Mouse (Mus musculus) heart, embryonic 11.5 days (tissue): ENCODE results near the gene Pex13. TPM values are rescaled to one million over a fixed set of nuclear protein-coding genes. Genes with fewer than 3 reads are reported as not detected.

Experiments used
- ATAC-seq: fragments of 200-750 bp; cut with Nextera tagmentation; replicated peaks from 2 replicates; pipeline ENCODE4 v1.8.0; 2017; ENCODE audit warnings: moderate library complexity; ENCODE audit not compliant: insufficient number of reproducible peaks, low FRiP score, low TSS enrichment
- H3K27ac ChIP-seq: fragments of 300-500 bp; sonication (generic); 2 replicates; pipeline ENCODE4 v1.5.1; 2014; ENCODE audit warnings: mild to moderate bottlenecking, low read depth, low read length
- H3K27me3 ChIP-seq: fragments of 300-500 bp; sonication (generic); 2 replicates; pipeline ENCODE4 v1.6.1; 2014; ENCODE audit warnings: mild to moderate bottlenecking, low read length, mixed read lengths; ENCODE audit not compliant: control insufficient read depth, insufficient read depth
- H3K36me3 ChIP-seq: fragments of 300-500 bp; sonication (generic); 2 replicates; pipeline ENCODE4 v1.6.1; 2014; ENCODE audit warnings: mild to moderate bottlenecking, low read length, moderate library complexity, mixed read lengths; ENCODE audit not compliant: control insufficient read depth, insufficient read depth
- H3K4me1 ChIP-seq: fragments of 300-500 bp; sonication (generic); 2 replicates; pipeline ENCODE4 v1.6.1; 2014; ENCODE audit warnings: low read length; ENCODE audit not compliant: control insufficient read depth, insufficient read depth
- H3K4me2 ChIP-seq: fragments of 300-500 bp; sonication (generic); 2 replicates; pipeline ENCODE4 v1.6.1; 2014; ENCODE audit warnings: mild to moderate bottlenecking, moderate library complexity
- H3K4me3 ChIP-seq: fragments of 300-500 bp; sonication (generic); 2 replicates; pipeline ENCODE4 v1.5.1; 2014; ENCODE audit warnings: low read depth, low read length
- H3K9ac ChIP-seq: fragments of 300-500 bp; sonication (generic); 2 replicates; pipeline ENCODE4 v1.6.1; 2014; ENCODE audit warnings: mild to moderate bottlenecking, low read depth, low read length, moderate library complexity
- H3K9me3 ChIP-seq: fragments of 300-500 bp; sonication (generic); replicated peaks from 2 replicates; pipeline ENCODE4 v1.6.1; 2016; ENCODE audit warnings: low read length; ENCODE audit not compliant: control insufficient read depth
- WGBS: fragments of 180-500 bp; shearing (Covaris S2); extraction: QIAGEN DNeasy Blood & Tissue Kit; methylation state at CpG from one replicate; pipeline ENCODE4 v1.1.7; 2014; ENCODE audit not compliant: insufficient replicate concordance; 5-methylcytosine and 5-hydroxymethylcytosine counted together
- polyA plus RNA-seq: library from polyadenylated mRNA; unstranded; fragments of >200 nt; fragmentation: Nextera tagmentation; extraction: Ambion mirVana; gene quantifications from 2 replicates; pipeline ENCODE4 v1.2.1, GENCODE M21; 2014

The Pex13 gene
- polyA plus RNA-seq, result 31.9 and 33.3 TPM in 2 replicates

DNA sequence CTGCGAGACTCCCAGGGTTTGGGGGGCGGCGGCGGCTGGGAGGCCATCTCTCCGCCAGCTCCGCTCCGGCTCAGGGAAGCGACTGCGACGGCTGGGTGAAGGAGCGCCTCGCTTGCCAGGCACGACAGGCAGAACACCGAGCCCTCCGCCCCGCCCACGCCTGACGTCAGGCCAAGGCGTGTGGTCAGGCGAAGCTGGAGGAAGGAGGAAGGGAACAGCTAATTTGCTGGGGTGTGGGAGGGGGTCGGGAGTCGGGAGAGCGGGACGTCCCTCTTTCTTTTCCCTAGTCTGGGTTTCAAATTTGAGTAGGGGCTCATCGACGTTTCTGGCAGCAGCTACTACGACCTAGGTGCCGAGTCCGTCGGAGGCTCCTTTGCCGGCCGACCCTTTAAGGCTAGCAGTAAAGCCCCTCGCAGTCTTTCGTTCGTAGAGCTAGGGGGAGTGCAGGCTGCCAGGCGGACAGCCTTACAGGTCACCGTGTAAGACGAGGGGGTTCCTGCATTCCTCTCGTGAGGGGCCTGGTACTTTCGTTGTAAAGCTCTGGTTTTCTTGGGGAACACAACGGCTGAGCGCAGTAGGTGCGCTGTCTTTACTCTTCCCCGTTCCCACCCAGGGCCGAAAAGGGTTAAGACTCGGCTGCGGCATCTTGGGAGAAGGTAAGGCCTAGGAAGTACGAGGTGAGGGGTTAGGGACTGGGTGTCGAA, at the start of gene Pex13:
Gene Pex13 (minus strand): TSS at position 162 of the 704 bp plus-strand sequence.
- peak within 1 kb of the TSS; percentile 91 for H3K4me3 ChIP-seq
- 0% methylated on average over 49 of the region's 49 CpGs for WGBS
- H3K36me3 ChIP-seq, result no peaks in the 10 kb centered on the region
- ATAC-seq, result peak; percentile 97
- no peaks in the 10 kb centered on the region for H3K9me3 ChIP-seq
- peak within 1 kb of the TSS; percentile 92 for H3K9ac ChIP-seq
- peak within 1 kb of the TSS; percentile 95 for H3K27ac ChIP-seq
- peak within 1 kb of the TSS; percentile 57 for H3K4me2 ChIP-seq
- H3K27me3 ChIP-seq, result no peaks in the 10 kb centered on the region
- peaks cover 7% of the 10 kb centered on the region for H3K4me1 ChIP-seq

DNA sequence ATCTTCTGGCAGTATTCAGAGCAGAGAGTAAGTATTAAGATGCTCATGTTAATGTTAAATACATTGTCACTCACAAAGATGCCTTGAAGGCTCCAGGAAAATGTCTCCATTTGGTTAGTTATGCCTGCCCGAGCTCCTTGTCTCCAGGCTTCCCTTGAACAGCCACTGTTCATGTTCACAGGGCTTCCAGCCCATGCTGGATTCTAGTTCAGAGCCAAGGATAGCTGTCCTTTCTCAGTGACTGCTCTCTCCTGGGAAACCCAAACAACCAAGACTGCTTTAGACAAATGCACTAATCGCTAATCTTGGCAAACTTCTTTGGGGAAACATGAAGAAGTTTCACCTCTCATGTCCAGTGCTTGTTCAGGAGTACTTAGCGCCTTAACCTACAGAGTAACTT, 46.5 kb upstream of the Pex13 start:
- H3K4me2 ChIP-seq, result no peak overlapping the region
- no peak overlapping the region for H3K4me3 ChIP-seq
- WGBS, result 87% methylated on average over 3 of the region's 3 CpGs
- H3K9me3 ChIP-seq, result no peaks in the 10 kb centered on the region
- H3K36me3 ChIP-seq, result peaks cover 9% of the 10 kb centered on the region
- H3K27me3 ChIP-seq, result no peaks in the 10 kb centered on the region
- no peak overlapping the region for H3K9ac ChIP-seq
- no peak for ATAC-seq
- H3K27ac ChIP-seq, result no peak overlapping the region
- no peaks in the 10 kb centered on the region for H3K4me1 ChIP-seq

DNA sequence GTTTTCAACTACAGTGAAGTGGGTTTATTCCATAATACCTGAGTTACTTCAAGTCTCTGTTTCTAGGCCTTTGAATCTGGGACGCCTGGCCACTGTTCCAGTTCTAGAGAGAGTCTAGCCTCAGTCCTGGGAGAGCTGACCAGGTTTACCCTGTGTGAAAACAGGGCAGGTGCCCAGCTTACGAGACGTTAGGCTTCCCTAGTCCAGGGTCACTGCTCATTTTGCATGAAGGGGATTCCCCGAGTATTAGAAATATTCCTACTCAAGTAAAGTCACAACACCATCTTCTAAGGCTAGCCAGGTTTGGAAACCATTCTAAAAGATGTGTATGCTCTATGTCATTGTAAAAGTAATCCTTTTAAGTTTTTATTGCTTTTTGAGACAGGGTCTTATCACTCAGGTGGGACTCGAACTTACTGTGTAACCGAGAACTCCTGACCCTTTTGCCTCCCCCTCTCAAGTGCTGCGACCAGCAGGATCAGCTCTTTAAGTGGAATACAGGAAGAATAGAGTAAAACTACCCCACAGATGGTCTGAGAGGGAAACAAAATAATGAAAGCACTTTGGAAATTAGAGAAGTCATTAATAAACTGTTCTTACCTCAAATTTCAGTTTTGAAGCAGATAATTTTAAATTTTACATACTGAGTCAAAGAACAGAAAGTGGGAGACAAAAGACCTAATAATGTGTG, 39.0 kb upstream of the Pex13 start:
- H3K4me1 ChIP-seq, result no peaks in the 10 kb centered on the region
- H3K9me3 ChIP-seq, result no peaks in the 10 kb centered on the region
- H3K9ac ChIP-seq, result no peak overlapping the region
- H3K36me3 ChIP-seq, result no peaks in the 10 kb centered on the region
- ATAC-seq, result no peak
- no peak overlapping the region for H3K27ac ChIP-seq
- H3K27me3 ChIP-seq, result no peaks in the 10 kb centered on the region
- WGBS, result 87% methylated on average over 7 of the region's 7 CpGs
- no peak overlapping the region for H3K4me3 ChIP-seq
- H3K4me2 ChIP-seq, result no peak overlapping the region

DNA sequence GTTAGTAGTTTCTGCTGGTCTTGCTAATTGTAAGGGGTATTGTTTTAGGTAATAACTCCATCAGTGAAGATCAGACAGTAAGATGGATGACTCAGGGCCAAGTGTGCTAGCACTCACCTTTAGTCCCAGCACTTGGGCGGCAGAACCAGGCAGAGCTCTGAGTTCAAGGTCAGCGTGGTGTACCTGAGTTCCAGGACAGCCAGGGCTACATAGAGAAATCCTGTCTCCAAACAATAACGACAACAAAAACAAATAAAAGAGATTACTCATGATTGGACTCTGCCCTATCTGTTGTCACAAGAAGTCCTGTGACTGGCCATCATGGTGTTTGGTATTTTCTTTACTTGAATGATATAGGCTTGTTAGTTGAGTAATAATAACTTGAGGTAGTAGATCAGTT, 36.1 kb upstream of the Pex13 start:
- Histone ChIP-seq H3K9ac (no peak overlapping the region), H3K27ac (no peak overlapping the region), H3K36me3 (no peaks in the 10 kb centered on the region), H3K9me3 (no peaks in the 10 kb centered on the region), H3K4me2 (no peak overlapping the region), H3K4me3 (no peak overlapping the region), H3K4me1 (no peaks in the 10 kb centered on the region), H3K27me3 (no peaks in the 10 kb centered on the region)
- no peak for ATAC-seq
- WGBS, result 91% methylated on average over 3 of the region's 3 CpGs

DNA sequence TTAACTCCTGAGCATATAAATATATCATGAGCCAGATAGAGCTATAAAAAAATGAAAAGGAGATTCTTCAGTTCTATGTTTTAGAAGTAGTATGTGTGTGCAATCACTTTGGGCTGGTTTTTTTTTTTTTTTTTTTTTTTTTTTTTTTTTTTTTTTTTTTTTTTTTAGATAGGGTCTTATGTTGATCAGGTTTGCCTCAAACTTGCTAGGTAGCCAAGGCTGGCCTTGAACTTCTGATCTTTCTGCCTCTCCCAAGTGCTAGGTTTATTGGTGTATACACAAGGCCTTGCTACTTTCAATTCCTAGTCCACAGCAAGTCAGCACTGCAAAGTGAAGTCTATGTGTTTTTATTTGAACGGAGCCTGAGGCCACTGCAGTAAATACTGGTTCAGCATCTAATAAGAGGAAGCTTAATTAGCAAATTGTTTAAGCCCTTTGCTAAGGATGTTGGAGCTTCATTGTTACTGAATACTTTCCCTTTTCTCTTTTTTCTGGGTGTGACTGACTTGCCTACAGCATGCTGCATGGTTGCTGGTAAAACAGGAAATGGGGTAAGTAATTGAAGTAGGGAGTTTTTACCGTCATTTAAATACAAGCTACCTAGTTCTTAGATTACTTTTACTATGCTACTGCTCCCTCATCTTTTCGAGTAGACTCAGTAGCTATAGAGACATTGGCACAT, 33.8 kb upstream of the Pex13 start:
- H3K9ac ChIP-seq, result no peak overlapping the region
- H3K4me3 ChIP-seq, result no peak overlapping the region
- H3K4me1 ChIP-seq, result no peaks in the 10 kb centered on the region
- no peaks in the 10 kb centered on the region for H3K36me3 ChIP-seq
- WGBS, result 78% methylated on average over 3 of the region's 3 CpGs
- H3K4me2 ChIP-seq, result no peak overlapping the region
- H3K27me3 ChIP-seq, result no peaks in the 10 kb centered on the region
- no peak overlapping the region for H3K27ac ChIP-seq
- no peak for ATAC-seq
- H3K9me3 ChIP-seq, result no peaks in the 10 kb centered on the region

DNA sequence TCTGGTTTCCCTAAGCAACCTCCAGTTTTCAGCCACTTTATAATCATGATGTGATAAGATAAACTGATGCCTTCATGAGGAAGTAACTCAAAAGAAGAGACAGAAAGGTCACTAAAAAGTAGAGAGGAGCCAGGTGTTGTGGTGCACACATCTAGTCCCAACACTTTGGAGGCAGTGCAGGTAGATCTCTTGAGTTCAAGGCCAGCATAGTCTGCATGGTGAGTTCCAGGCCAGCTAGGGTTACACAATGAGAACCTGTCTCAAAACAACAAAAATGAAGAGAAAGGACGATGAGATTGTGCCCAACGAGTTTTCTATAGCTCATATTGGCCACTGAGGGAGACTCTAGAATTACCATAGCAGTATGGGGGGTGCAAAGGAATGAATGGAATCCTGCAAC, 32.8 kb upstream of the Pex13 start:
- no peak for ATAC-seq
- 71% methylated on average over 2 of the region's 2 CpGs for WGBS

DNA sequence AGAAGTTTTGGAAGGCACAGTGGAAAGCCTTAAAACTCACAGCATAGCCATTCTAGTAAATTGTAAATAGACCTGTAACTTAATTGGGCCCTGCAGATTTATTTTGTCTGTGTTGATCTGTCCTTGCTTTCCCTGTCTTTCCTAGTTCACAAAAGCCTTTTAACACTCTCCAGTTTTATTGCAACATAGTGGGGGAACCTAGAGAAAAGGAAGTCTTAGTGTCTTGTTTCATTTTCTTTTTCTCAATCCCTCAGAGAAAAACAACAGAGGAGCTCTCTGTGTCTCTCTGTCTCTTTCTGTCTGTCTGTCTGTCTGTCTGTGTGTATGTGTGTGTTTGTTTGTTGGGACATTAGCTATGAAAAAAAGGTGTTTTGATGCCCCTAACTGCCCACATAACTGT, 30.1 kb upstream of the Pex13 start:
- Histone ChIP-seq H3K9me3 (no peaks in the 10 kb centered on the region), H3K27me3 (no peaks in the 10 kb centered on the region), H3K9ac (no peak overlapping the region), H3K27ac (no peak overlapping the region), H3K4me3 (no peak overlapping the region), H3K36me3 (no peaks in the 10 kb centered on the region), H3K4me1 (no peaks in the 10 kb centered on the region), H3K4me2 (no peak overlapping the region)
- no peak for ATAC-seq

More for the DNA sequence above, 32.8 kb upstream of the Pex13 start:
- H3K4me1 ChIP-seq, result no peaks in the 10 kb centered on the region
- H3K9me3 ChIP-seq, result no peaks in the 10 kb centered on the region
- H3K27ac ChIP-seq, result no peak overlapping the region
- H3K4me2 ChIP-seq, result no peak overlapping the region
- no peak overlapping the region for H3K9ac ChIP-seq
- H3K4me3 ChIP-seq, result no peak overlapping the region
- no peaks in the 10 kb centered on the region for H3K36me3 ChIP-seq
- no peaks in the 10 kb centered on the region for H3K27me3 ChIP-seq

DNA sequence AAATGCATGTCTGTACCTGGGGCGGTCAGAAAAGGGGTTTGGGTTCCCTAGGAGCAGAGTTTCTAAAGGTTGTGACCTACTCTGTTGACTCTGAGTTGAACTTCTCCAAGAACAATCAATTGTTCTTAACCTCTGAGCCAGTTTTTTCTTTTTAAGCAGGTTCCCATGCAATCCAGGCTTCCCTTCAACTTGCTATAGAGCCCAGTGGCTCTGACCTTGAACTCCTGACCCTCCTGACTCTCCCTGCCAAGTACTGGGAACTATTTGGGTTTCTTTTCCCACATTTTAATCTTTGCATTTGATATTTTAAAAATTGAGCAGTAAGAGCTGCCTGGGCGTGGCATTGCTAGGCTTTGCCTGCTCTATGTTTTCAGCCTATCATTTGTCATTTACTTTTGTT, 27.5 kb upstream of the Pex13 start:
- no peak overlapping the region for H3K4me2 ChIP-seq
- no peak overlapping the region for H3K4me3 ChIP-seq
- 80% methylated on average over 2 of the region's 2 CpGs for WGBS
- H3K27me3 ChIP-seq, result no peaks in the 10 kb centered on the region
- no peaks in the 10 kb centered on the region for H3K36me3 ChIP-seq
- no peaks in the 10 kb centered on the region for H3K4me1 ChIP-seq
- no peak for ATAC-seq
- no peaks in the 10 kb centered on the region for H3K9me3 ChIP-seq
- no peak overlapping the region for H3K27ac ChIP-seq
- no peak overlapping the region for H3K9ac ChIP-seq
